Mouse (Mus musculus) MEL (cell line): ENCODE results near the gene Gh.

Source experiments
- CTCF ChIP-seq, 3 experiments: IDR thresholded peaks in 2 of 3; conservative IDR thresholded peaks in 1 of 3; 2 replicates each; pipeline ENCODE4 v1.5.1; 2011 to 2012; ENCODE audit warnings: low read length in 3 of 3, low read depth in 2 of 3, mild to moderate bottlenecking in 2 of 3, improper control_type of control experiment in 1 of 3, inconsistent platforms in 1 of 3, mixed read lengths in 1 of 3, moderate library complexity in 1 of 3; ENCODE audit not compliant: control insufficient read depth in 1 of 3, insufficient read depth in 1 of 3, poor library complexity in 1 of 3, severe bottlenecking in 1 of 3
- E2F4 ChIP-seq: IDR thresholded peaks from 2 replicates; pipeline ENCODE4 v1.6.1; 2011; ENCODE audit warnings: low read depth, low read length, improper control_type of control experiment, borderline replicate concordance
- ELF1 ChIP-seq: IDR thresholded peaks from 2 replicates; pipeline ENCODE4 v1.6.1; 2014; ENCODE audit warnings: low read depth, mild to moderate bottlenecking, inconsistent platforms, low read length, improper control_type of control experiment, moderate library complexity
- EP300 ChIP-seq, 2 experiments: IDR thresholded peaks; 2 replicates each; pipeline ENCODE4 v1.6.1; 2011; ENCODE audit warnings: improper control_type of control experiment in 2 of 2, low read length in 2 of 2, low read depth in 1 of 2, mild to moderate bottlenecking in 1 of 2
- GABPA ChIP-seq: IDR thresholded peaks from 2 replicates; pipeline ENCODE4 v1.6.1; 2012; ENCODE audit warnings: low read depth, mild to moderate bottlenecking, inconsistent platforms, low read length, improper control_type of control experiment, moderate library complexity
- GATA1 ChIP-seq: IDR thresholded peaks from 2 replicates; pipeline ENCODE4 v1.6.1; 2011; ENCODE audit warnings: low read depth, low read length, improper control_type of control experiment
- JUND ChIP-seq: IDR thresholded peaks from 2 replicates; pipeline ENCODE4 v1.6.1; 2011; ENCODE audit warnings: low read depth, mild to moderate bottlenecking, improper control_type of control experiment, low read length
- NRF1 ChIP-seq: IDR thresholded peaks from 2 replicates; pipeline ENCODE4 v1.6.1; 2014; ENCODE audit warnings: low read depth, mild to moderate bottlenecking, inconsistent platforms, low read length, improper control_type of control experiment, moderate library complexity; ENCODE audit not compliant: poor library complexity, insufficient read depth, severe bottlenecking
- POLR2A ChIP-seq, 2 experiments: IDR thresholded peaks; 2 replicates each; pipeline ENCODE4 v1.6.1; 2011 to 2012; ENCODE audit warnings: low read length in 2 of 2, mild to moderate bottlenecking in 2 of 2, control low read depth in 1 of 2, improper control_type of control experiment in 1 of 2, low read depth in 1 of 2, moderate library complexity in 1 of 2; ENCODE audit not compliant: control insufficient read depth in 1 of 2, insufficient read depth in 1 of 2, poor library complexity in 1 of 2
- TCF12 ChIP-seq: IDR thresholded peaks from 2 replicates; pipeline ENCODE4 v1.6.1; 2014; ENCODE audit warnings: low read depth, mild to moderate bottlenecking, inconsistent platforms, low read length, improper control_type of control experiment, moderate library complexity
- USF1 ChIP-seq: IDR thresholded peaks from 2 replicates; pipeline ENCODE4 v1.6.1; 2014; ENCODE audit warnings: low read depth, mild to moderate bottlenecking, inconsistent platforms, low read length, improper control_type of control experiment, moderate library complexity
- ZMIZ1 ChIP-seq: IDR thresholded peaks from 2 replicates; pipeline ENCODE4 v1.6.1; 2012; ENCODE audit warnings: low read depth, mild to moderate bottlenecking, inconsistent platforms, low read length, improper control_type of control experiment, moderate library complexity

GRCm38 (mm10) chr11:106290376-106290775 lies 11.3 kb downstream of the Gh start:
- TF ChIP-seq JUND (no peak), ELF1 (no peak), POLR2A (IDR thresholded peaks at IDR 0.05; ENCODE audit: control insufficient read depth in 1 of 2, insufficient read depth in 1 of 2, low read depth in 1 of 2, low read length in 2 of 2, poor library complexity in 1 of 2) (no peak), GATA1 (no peak), EP300 (IDR thresholded peaks at IDR 0.05; ENCODE audit: low read depth in 1 of 2, low read length in 2 of 2) (no peak), GABPA (no peak), ZMIZ1 (no peak), E2F4 (no peak), NRF1 (no peak), TCF12 (no peak), USF1 (no peak), CTCF (IDR thresholded peaks at IDR 0.05 in 2 of 3, conservative IDR thresholded peaks at IDR 0.05 in 1 of 3; ENCODE audit: control insufficient read depth in 1 of 3, insufficient read depth in 1 of 3, low read depth in 2 of 3, low read length in 3 of 3, poor library complexity in 1 of 3, severe bottlenecking in 1 of 3) (no peak)
